ENCODE assay signal across 8 mouse cellular contexts in the genomic region with DNA sequence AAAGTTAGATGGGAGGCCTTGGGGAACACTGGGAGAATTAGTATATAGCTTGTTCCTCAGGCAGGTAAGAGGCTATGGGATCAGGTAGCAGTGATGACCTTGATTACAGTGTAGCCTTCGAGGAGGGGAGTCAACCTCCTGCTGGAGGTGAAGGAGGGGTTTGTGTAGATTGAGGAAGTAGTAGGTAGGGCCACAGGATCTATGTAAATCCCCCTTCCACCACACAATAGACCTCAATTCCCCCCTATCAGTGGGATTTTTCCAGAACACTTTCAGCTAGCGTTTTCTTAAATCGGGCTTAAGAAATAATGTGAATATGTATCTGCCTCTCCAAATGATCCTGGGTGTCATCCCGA. TPM values are rescaled to one million over a fixed set of nuclear protein-coding genes. Genes with fewer than 3 reads are reported as not detected.
DNase-seq lines count a peak whose midpoint lies in the region; ATAC-seq and TF ChIP-seq lines count a peak whose summit lies in the region.

No protein-coding gene starts in this region.

- no peak for ATAC-seq in erythroblast, adult 5-6 weeks (replicated peaks; ENCODE audit: low FRiP score, poor library complexity, severe bottlenecking)
- peak; percentile 17; the same call in 1 of the 2 replicates for ATAC-seq in limb, embryonic 13.5 days (ENCODE audit: low FRiP score, low read depth)
- ATAC-seq in stomach, embryonic 14.5 days (ENCODE audit: insufficient number of reproducible peaks, insufficient read depth, low FRiP score, low read depth), result peak; percentile 31; the same call in 1 of the 2 replicates

- H3K4me1 ChIP-seq in erythroblast, embryonic 14.5 days (ENCODE audit: control insufficient read depth), result peaks cover 49% of the 10 kb centered on the region
- H3K4me1 ChIP-seq in spleen, adult 2 months (ENCODE audit: control insufficient read depth, insufficient read depth, insufficient read length), result no peaks in the 10 kb centered on the region; the same call in 1 of the 2 replicates
- H3K4me1 ChIP-seq in limb, embryonic 13.5 days, result peaks cover 8% of the 10 kb centered on the region
- H3K4me1 ChIP-seq in stomach, embryonic 14.5 days (ENCODE audit: control insufficient read depth, insufficient read depth, low read length), result peaks cover 6% of the 10 kb centered on the region; the same call in 1 of the 2 replicates

- no peaks in the 10 kb centered on the region for H3K27me3 ChIP-seq in erythroblast, embryonic 14.5 days (ENCODE audit: control insufficient read depth)
- no peaks in the 10 kb centered on the region for H3K27me3 ChIP-seq in spleen, adult 2 months (ENCODE audit: control insufficient read depth, insufficient read depth, low read length)
- no peaks in the 10 kb centered on the region for H3K27me3 ChIP-seq in limb, embryonic 13.5 days
- H3K27me3 ChIP-seq in stomach, embryonic 14.5 days (ENCODE audit: control insufficient read depth, insufficient read depth, low read length), result no peaks in the 10 kb centered on the region

- H3K9me3 ChIP-seq in erythroblast, embryonic 14.5 days (ENCODE audit: control insufficient read depth, low read length), result no peaks in the 10 kb centered on the region
- no peaks in the 10 kb centered on the region for H3K9me3 ChIP-seq in limb, embryonic 13.5 days
- H3K9me3 ChIP-seq in stomach, embryonic 14.5 days (ENCODE audit: control insufficient read depth, low read depth, low read length), result no peaks in the 10 kb centered on the region

- peak overlapping the region; percentile 37 for H3K27ac ChIP-seq in spleen, adult 2 months (ENCODE audit: insufficient read depth, low read length)
- H3K27ac ChIP-seq in limb, embryonic 13.5 days, result peak overlapping the region; percentile 91
- peak overlapping the region; percentile 93 for H3K27ac ChIP-seq in stomach, embryonic 14.5 days (ENCODE audit: low read length)

- peak overlapping the region; percentile 74 for H3K4me3 ChIP-seq in erythroblast, embryonic 14.5 days (replicated peaks)
- H3K4me3 ChIP-seq in spleen, adult 2 months (ENCODE audit: extremely low read depth, insufficient read depth, insufficient read length), result peak overlapping the region; percentile 38
- H3K4me3 ChIP-seq in limb, embryonic 13.5 days, result peak overlapping the region; percentile 94
- peak overlapping the region; percentile 76 for H3K4me3 ChIP-seq in stomach, embryonic 14.5 days (ENCODE audit: low read depth, low read length)

- WGBS in spleen, adult 2 months, result 1% methylated on average over 4 of the region's 4 CpGs
- WGBS in limb, embryonic 13.5 days, result 2% methylated on average over 4 of the region's 4 CpGs
- WGBS in stomach, embryonic 14.5 days, result 0% methylated on average over 4 of the region's 4 CpGs

- no peak for TF ChIP-seq POLR2A in spleen, adult 2 months (IDR thresholded peaks at IDR 0.05; ENCODE audit: low read depth, low read length)

- TF ChIP-seq CTCF in spleen, adult 2 months (IDR thresholded peaks at IDR 0.05; ENCODE audit: extremely low read depth, insufficient read depth, insufficient read length, insufficient replicate concordance), result no peak

- peaks cover 39% of the 10 kb centered on the region for H3K36me3 ChIP-seq in erythroblast, embryonic 14.5 days (ENCODE audit: control insufficient read depth)
- H3K36me3 ChIP-seq in spleen, adult 2 months (ENCODE audit: control insufficient read depth, insufficient read depth, low read length), result peaks cover 8% of the 10 kb centered on the region
- peaks cover 14% of the 10 kb centered on the region for H3K36me3 ChIP-seq in limb, embryonic 13.5 days
- H3K36me3 ChIP-seq in stomach, embryonic 14.5 days (ENCODE audit: control insufficient read depth, insufficient read depth, low read length), result peaks cover 9% of the 10 kb centered on the region

- peak overlapping the region; percentile 72 for H3K4me2 ChIP-seq in limb, embryonic 13.5 days (replicated peaks)
- H3K4me2 ChIP-seq in stomach, embryonic 14.5 days (replicated peaks; ENCODE audit: low read depth, low read length), result peak overlapping the region; percentile 79

- DNase-seq in spleen, adult 2 months (ENCODE audit: low read depth in 1 of 2, low spot score in 2 of 2), result no peak
- DNase-seq in spleen, adult 18-20 months, result no peak
- no peak for DNase-seq in right cerebral cortex, adult 2 months (ENCODE audit: low spot score in 2 of 2)
- no peak for DNase-seq in adrenal gland, postnatal 14 days

- peak overlapping the region; percentile 73 for H3K9ac ChIP-seq in limb, embryonic 13.5 days
- H3K9ac ChIP-seq in stomach, embryonic 14.5 days (replicated peaks; ENCODE audit: low read depth, low read length), result peak overlapping the region; percentile 61

RNA-seq across cellular contexts. Expression of gene Bsdc1, which starts 0.6 kb away (rescaled TPM):
- 87.8 and 92.9 TPM in 2 replicates for polyA plus RNA-seq in erythroblast, embryonic 14.5 days (2012)
- total RNA-seq in erythroblast, adult 5-6 weeks (2015; ENCODE audit: low replicate concordance), result 720 and 842 TPM in 2 replicates
- 1,074 and 1,469 TPM in 2 replicates for total RNA-seq in erythroblast, adult 5-6 weeks (2017; ENCODE audit: low replicate concordance)
- polyA plus RNA-seq in spleen, adult 2 months (2012; rRNA removed), result 20.3 and 31.5 TPM in 2 replicates
- polyA plus RNA-seq in limb, embryonic 13.5 days (2015; fragmentation: Nextera tagmentation; extraction: Ambion mirVana), result 27.9 and 30.3 TPM in 2 replicates
- 25.6 and 25.7 TPM in 2 replicates for polyA plus RNA-seq in stomach, embryonic 14.5 days (2014; fragmentation: Nextera tagmentation; extraction: Ambion mirVana)
- total RNA-seq in adrenal gland, postnatal 14 days (2021), result 52.3 and 55.7 TPM in 2 replicates

RNA-seq across cellular contexts. Expression of gene Zbtb8b, which starts 20.2 kb away (rescaled TPM):
- 0.02 TPM in 1 of 2 replicates, not detected in the other for polyA plus RNA-seq in erythroblast, embryonic 14.5 days (2012)
- not detected in 2 replicates for total RNA-seq in erythroblast, adult 5-6 weeks (2015; ENCODE audit: low replicate concordance)
- not detected in 2 replicates for total RNA-seq in erythroblast, adult 5-6 weeks (2017; ENCODE audit: low replicate concordance)
- 0.02 TPM in 1 of 2 replicates, not detected in the other for polyA plus RNA-seq in spleen, adult 2 months (2012; rRNA removed)
- polyA plus RNA-seq in limb, embryonic 13.5 days (2015; fragmentation: Nextera tagmentation; extraction: Ambion mirVana), result 1.9 TPM in 2 replicates
- 1.1 and 2.2 TPM in 2 replicates for polyA plus RNA-seq in stomach, embryonic 14.5 days (2014; fragmentation: Nextera tagmentation; extraction: Ambion mirVana)
- total RNA-seq in adrenal gland, postnatal 14 days (2021), result 0.15 and 0.30 TPM in 2 replicates

RNA-seq across cellular contexts. Expression of gene Tssk3, which starts 30.0 kb away (rescaled TPM):
- not detected in 2 replicates for polyA plus RNA-seq in erythroblast, embryonic 14.5 days (2012)
- not detected in 2 replicates for total RNA-seq in erythroblast, adult 5-6 weeks (2015; ENCODE audit: low replicate concordance)
- total RNA-seq in erythroblast, adult 5-6 weeks (2017; ENCODE audit: low replicate concordance), result not detected in 2 replicates
- 0.11 TPM in 1 of 2 replicates, not detected in the other for polyA plus RNA-seq in spleen, adult 2 months (2012; rRNA removed)
- polyA plus RNA-seq in limb, embryonic 13.5 days (2015; fragmentation: Nextera tagmentation; extraction: Ambion mirVana), result not detected in 2 replicates
- not detected in 2 replicates for polyA plus RNA-seq in stomach, embryonic 14.5 days (2014; fragmentation: Nextera tagmentation; extraction: Ambion mirVana)
- not detected in 2 replicates for total RNA-seq in adrenal gland, postnatal 14 days (2021)

RNA-seq across cellular contexts. Expression of gene Fam229a, which starts 30.2 kb away (rescaled TPM):
- 1.5 and 1.9 TPM in 2 replicates for polyA plus RNA-seq in erythroblast, embryonic 14.5 days (2012)
- 3.3 TPM in 1 of 2 replicates, not detected in the other for total RNA-seq in erythroblast, adult 5-6 weeks (2015; ENCODE audit: low replicate concordance)
- total RNA-seq in erythroblast, adult 5-6 weeks (2017; ENCODE audit: low replicate concordance), result 0.68 and 2.1 TPM in 2 replicates
- 0.20 and 0.70 TPM in 2 replicates for polyA plus RNA-seq in spleen, adult 2 months (2012; rRNA removed)
- polyA plus RNA-seq in limb, embryonic 13.5 days (2015; fragmentation: Nextera tagmentation; extraction: Ambion mirVana), result not detected in 2 replicates
- polyA plus RNA-seq in stomach, embryonic 14.5 days (2014; fragmentation: Nextera tagmentation; extraction: Ambion mirVana), result not detected in 2 replicates
- total RNA-seq in adrenal gland, postnatal 14 days (2021), result not detected in 2 replicates

RNA-seq across cellular contexts. Expression of gene Marcksl1, which starts 52.6 kb away (rescaled TPM):
- 1.2 and 1.4 TPM in 2 replicates for polyA plus RNA-seq in erythroblast, embryonic 14.5 days (2012)
- 12.5 and 23.4 TPM in 2 replicates for total RNA-seq in erythroblast, adult 5-6 weeks (2015; ENCODE audit: low replicate concordance)
- 7.4 and 13.1 TPM in 2 replicates for total RNA-seq in erythroblast, adult 5-6 weeks (2017; ENCODE audit: low replicate concordance)
- 44.0 and 55.7 TPM in 2 replicates for polyA plus RNA-seq in spleen, adult 2 months (2012; rRNA removed)
- 957 and 1,008 TPM in 2 replicates for polyA plus RNA-seq in limb, embryonic 13.5 days (2015; fragmentation: Nextera tagmentation; extraction: Ambion mirVana)
- polyA plus RNA-seq in stomach, embryonic 14.5 days (2014; fragmentation: Nextera tagmentation; extraction: Ambion mirVana), result 616 and 618 TPM in 2 replicates
- 78.9 and 81.4 TPM in 2 replicates for total RNA-seq in adrenal gland, postnatal 14 days (2021)

Comparison
In these comparisons a context has a peak if more than half of its experiments do, and no peak if none do; other contexts are left out.
1. H3K4me3 ChIP-seq: peak in every context shown above with its lines; median percentile 94 in limb, embryonic 13.5 days; 76 in stomach, embryonic 14.5 days; 74 in erythroblast, embryonic 14.5 days; 38 in spleen, adult 2 months.
2. H3K27ac ChIP-seq: peak in every context shown above with its lines; median percentile 93 in stomach, embryonic 14.5 days; 91 in limb, embryonic 13.5 days; 37 in spleen, adult 2 months.